Mouse (Mus musculus): ENCODE measurements around the gene Rap2b. TPM values are rescaled to one million over a fixed set of nuclear protein-coding genes. Genes with fewer than 3 reads are reported as not detected.

Gene Rap2b
- total RNA-seq, 1 experiment from 2014 or later = 4.9 TPM

- DNase-seq = no peak
These were observed 24.9 kb downstream of the Rap2b start for GRCm38 (mm10) chr3:61386368-61386767.

- DNase-seq = no peak
These were observed 30.1 kb downstream of the Rap2b start for GRCm38 (mm10) chr3:61391564-61391963.

GRCm38 (mm10) chr3:61392881-61393280 lies 31.4 kb downstream of the Rap2b start:
- DNase-seq = no peak

- DNase-seq = no peak
These were observed 32.1 kb downstream of the Rap2b start for GRCm38 (mm10) chr3:61393520-61393919.

GRCm38 (mm10) chr3:61395382-61395781 lies 33.9 kb downstream of the Rap2b start:
- DNase-seq = no peak

GRCm38 (mm10) chr3:61396728-61397127 lies 35.3 kb downstream of the Rap2b start:
- DNase-seq = no peak

GRCm38 (mm10) chr3:61400823-61401387 lies 39.5 kb downstream of the Rap2b start:
- DNase-seq = no peak

GRCm38 (mm10) chr3:61406921-61407320 lies 45.5 kb downstream of the Rap2b start:
- DNase-seq = no peak

- DNase-seq = no peak
These were observed 48.2 kb downstream of the Rap2b start for GRCm38 (mm10) chr3:61409683-61410082.

- DNase-seq = no peak
These were observed 54.4 kb downstream of the Rap2b start for GRCm38 (mm10) chr3:61415883-61416282.

Other genes with a start within 250 kb of the Rap2b start
- 0.19 TPM in 1 of 2 replicates, not detected in the other for gene B430305J03Rik, start 4.3 kb downstream of the Rap2b start, total RNA-seq (2021)

All from adrenal gland, postnatal 14 days (tissue).